ENCODE assay signal across 13 mouse cellular contexts in the genomic region with DNA sequence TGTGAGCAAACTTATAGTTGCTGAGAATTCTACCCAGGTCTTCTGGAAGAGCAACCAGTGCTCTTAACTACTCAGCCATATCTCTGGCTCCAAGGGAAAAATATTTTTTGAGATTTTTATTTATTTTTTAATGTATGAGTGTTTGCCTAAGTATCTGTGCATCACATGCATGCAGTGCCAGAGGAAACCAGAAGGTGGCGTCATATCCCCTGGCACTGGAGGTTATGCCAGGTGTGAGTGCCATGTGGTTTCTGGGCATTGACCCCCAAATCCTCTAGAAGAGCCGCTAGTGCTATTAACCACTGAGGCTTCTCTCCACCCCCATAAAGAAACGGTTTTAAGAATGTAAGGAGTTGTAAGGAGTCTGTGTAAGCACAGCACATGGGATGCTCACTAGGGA. TPM values are rescaled to one million over a fixed set of nuclear protein-coding genes. Genes with fewer than 3 reads are reported as not detected.
DNase-seq lines count a peak whose midpoint lies in the region; ATAC-seq and TF ChIP-seq lines count a peak whose summit lies in the region.
"Had no signal": no experiment of that assay in that cellular context is flagged by ENCODE, and none has a peak within 500 bp of the region (broad histone marks: within the 10 kb centered on the region; RNA-seq: fewer than 3 reads in every experiment).

No protein-coding gene starts in this region.

- H3K9me3 ChIP-seq in forebrain, embryonic 16.5 days (ENCODE audit: control insufficient read depth, low read length): no peaks in the 10 kb centered on the region
- H3K9me3 ChIP-seq: embryonic facial prominence, embryonic 13.5 days; lung, embryonic 15.5 days had no signal

- H3K36me3 ChIP-seq in heart, adult 2 months (ENCODE audit: control insufficient read depth, insufficient read depth, low read length): peaks cover 18% of the 10 kb centered on the region
- no peaks in the 10 kb centered on the region for H3K36me3 ChIP-seq in forebrain, embryonic 16.5 days (ENCODE audit: control insufficient read depth, insufficient read depth)
- H3K36me3 ChIP-seq: lung, embryonic 15.5 days had no signal

- no peaks in the 10 kb centered on the region for H3K27me3 ChIP-seq in heart, adult 2 months (ENCODE audit: control insufficient read depth, insufficient read depth, low read length)
- no peaks in the 10 kb centered on the region for H3K27me3 ChIP-seq in forebrain, embryonic 16.5 days (replicated peaks; ENCODE audit: control insufficient read depth, insufficient read depth, low read length)
- H3K27me3 ChIP-seq: embryonic facial prominence, embryonic 13.5 days; lung, embryonic 15.5 days had no signal

- whole genome bisulfite sequencing in heart, adult 2 months: 80% methylated on average over 3 of the region's 3 CpGs
- 44% methylated on average over 3 of the region's 3 CpGs for WGBS in bone marrow, adult 2 months
- 65% methylated on average over 3 of the region's 3 CpGs for WGBS in forebrain, embryonic 16.5 days

- H3K4me1 ChIP-seq in heart, adult 2 months (ENCODE audit: control insufficient read depth, insufficient read depth, low read length): peaks cover 3% of the 10 kb centered on the region; the same call in 1 of the 2 replicates
- H3K4me1 ChIP-seq in bone marrow, adult 2 months (ENCODE audit: control insufficient read depth, insufficient read depth, low read length): peaks cover 8% of the 10 kb centered on the region
- peaks cover 32% of the 10 kb centered on the region for H3K4me1 ChIP-seq in forebrain, embryonic 16.5 days (replicated peaks; ENCODE audit: control insufficient read depth, insufficient read depth, low read length)

- no peak overlapping the region for H3K4me2 ChIP-seq in forebrain, embryonic 16.5 days (ENCODE audit: low read length)
- H3K4me2 ChIP-seq: embryonic facial prominence, embryonic 13.5 days; lung, embryonic 15.5 days had no signal

- ATAC-seq in megakaryocyte progenitor cell, adult 5-6 weeks (replicated peaks; ENCODE audit: poor library complexity): peak; percentile 53
- ATAC-seq in forebrain, embryonic 16.5 days: no peak

- H3K27ac ChIP-seq in heart, adult 2 months: no peak overlapping the region
- no peak overlapping the region for H3K27ac ChIP-seq in bone marrow, adult 2 months (ENCODE audit: control insufficient read depth, insufficient read depth, low read depth, low read length, poor library complexity)
- no peak overlapping the region for H3K27ac ChIP-seq in forebrain, embryonic 16.5 days (ENCODE audit: low read length)
- H3K27ac ChIP-seq: embryonic facial prominence, embryonic 13.5 days; lung, embryonic 15.5 days had no signal

- no peak for DNase-seq in heart, adult 2 months
- no peak for DNase-seq in heart, adult 8-10 months (ENCODE audit: low spot score)
- peak; percentile 76 to 78 for DNase-seq in B cell, adult 2 months
- DNase-seq in adrenal gland, postnatal 14 days: no peak
- no peak for DNase-seq in adrenal gland, postnatal 36 days

- H3K9ac ChIP-seq in heart, adult 2 months (ENCODE audit: low read depth, low read length): no peak overlapping the region
- H3K9ac ChIP-seq in forebrain, embryonic 16.5 days (replicated peaks; ENCODE audit: low read depth, low read length): no peak overlapping the region
- H3K9ac ChIP-seq: embryonic facial prominence, embryonic 13.5 days; lung, embryonic 15.5 days had no signal

- TF ChIP-seq CTCF in heart, adult 2 months (IDR thresholded peaks at IDR 0.05): peak; percentile 65
- peak; percentile 86 for TF ChIP-seq CTCF in bone marrow, adult 2 months (IDR thresholded peaks at IDR 0.05; ENCODE audit: control insufficient read depth, insufficient read depth, low read length)

- TF ChIP-seq POLR2A in heart, adult 2 months (IDR thresholded peaks at IDR 0.05; ENCODE audit: insufficient read depth, low read depth, low read length): no peak
- no peak for TF ChIP-seq POLR2A in bone marrow, adult 2 months (IDR thresholded peaks at IDR 0.05; ENCODE audit: borderline replicate concordance, control insufficient read depth, low read depth, low read length)

- no peak for TF ChIP-seq EP300 in heart, adult 2 months (IDR thresholded peaks at IDR 0.05; ENCODE audit: insufficient read depth, low read depth, low read length)

- H3K4me3 ChIP-seq in heart, adult 2 months: no peak overlapping the region
- H3K4me3 ChIP-seq in bone marrow, adult 2 months (replicated peaks; ENCODE audit: control insufficient read depth, low read depth, low read length): no peak overlapping the region
- H3K4me3 ChIP-seq in forebrain, embryonic 16.5 days (replicated peaks; ENCODE audit: low read length): no peak overlapping the region
- H3K4me3 ChIP-seq: embryonic facial prominence, embryonic 13.5 days; lung, embryonic 15.5 days had no signal

- intact Hi-C loops in heart, adult 2 months (cut with DNase I): no loop called here

- H3K79me2 ChIP-seq in heart, adult 2 months (replicated peaks; ENCODE audit: control insufficient read depth, insufficient read depth, low read length): no peaks in the 10 kb centered on the region

RNA-seq across cellular contexts. Expression of a gene that starts 13.2 kb away (rescaled TPM):
- 100 to 1,000 TPM in 1 of 2 experiments, 10 to 100 TPM in 1; 66.4 to 116 TPM for total RNA-seq in heart, adult 2 months (2021)
- polyA plus RNA-seq in heart, adult 2 months (2012; rRNA removed): 91.8 and 124 TPM in 2 replicates
- total RNA-seq in heart, adult 8-10 months (2022): 10 to 100 TPM; 34.3 to 72.1 (median 56.2) TPM
- polyA plus RNA-seq in bone marrow, adult 2 months (2011; ENCODE audit: insufficient read depth, insufficient read length, low replicate concordance, missing spikeins): 53.6 and 73.5 TPM in 2 replicates
- total RNA-seq in megakaryocyte progenitor cell, adult 5-6 weeks (2015): 183 and 199 TPM in 2 replicates
- 212 and 243 TPM in 2 replicates for total RNA-seq in megakaryocyte progenitor cell, adult 5-6 weeks (2017)
- total RNA-seq in adrenal gland, postnatal 14 days (2021): 172 and 203 TPM in 2 replicates
- total RNA-seq in adrenal gland, postnatal 36 days (2021): 100 to 1,000 TPM; 122 to 238 TPM
- 58.0 and 62.8 TPM in 2 replicates for polyA plus RNA-seq in forebrain, embryonic 16.5 days (2015; fragmentation: Nextera tagmentation; extraction: Ambion mirVana)

RNA-seq across cellular contexts. Expression of a gene that starts 41.1 kb away (rescaled TPM):
- not detected for total RNA-seq in heart, adult 2 months (2021)
- polyA plus RNA-seq in heart, adult 2 months (2012; rRNA removed): not detected in 2 replicates
- total RNA-seq in heart, adult 8-10 months (2022): not detected
- polyA plus RNA-seq in bone marrow, adult 2 months (2011; ENCODE audit: insufficient read depth, insufficient read length, low replicate concordance, missing spikeins): not detected in 2 replicates
- not detected in 2 replicates for total RNA-seq in megakaryocyte progenitor cell, adult 5-6 weeks (2015)
- total RNA-seq in megakaryocyte progenitor cell, adult 5-6 weeks (2017): not detected in 2 replicates
- not detected in 2 replicates for total RNA-seq in adrenal gland, postnatal 14 days (2021)
- total RNA-seq in adrenal gland, postnatal 36 days (2021): not detected
- polyA plus RNA-seq in forebrain, embryonic 16.5 days (2015; fragmentation: Nextera tagmentation; extraction: Ambion mirVana): not detected in 2 replicates
- total RNA-seq: ES-E14; gastrocnemius, adult 8-10 months had no signal
- polyA plus RNA-seq: embryonic facial prominence, embryonic 13.5 days; hindbrain, embryonic 11.5 days; lung, embryonic 15.5 days had no signal

Comparison
In these comparisons a context has a peak if more than half of its experiments do, and no peak if none do; other contexts are left out.
1. DNase-seq: peak in B cell, adult 2 months (2 of 2); none in heart, adult 2 months (0 of 2), heart, adult 8-10 months (single experiment), adrenal gland, postnatal 14 days (single experiment) and adrenal gland, postnatal 36 days (0 of 2).